Mouse (Mus musculus) hindbrain, embryonic 14.5 days (tissue): ENCODE measurements around the gene Kat2a. TPM values are rescaled to one million over a fixed set of nuclear protein-coding genes. Genes with fewer than 3 reads are reported as not detected.

Source experiments
- ATAC-seq: fragments of 200-750 bp; cut with Nextera tagmentation; 2 replicates; pipeline ENCODE4 v1.8.0; 2017; ENCODE audit warnings: moderate number of reproducible peaks, mild to moderate bottlenecking, moderate TSS enrichment, moderate library complexity; ENCODE audit not compliant: low FRiP score
- DNase-seq: peaks from one replicate; pipeline ENCODE4 v3.0.0-alpha.2; 2015; ENCODE audit warnings: low spot score
- H3K27ac ChIP-seq: fragments of 300-500 bp; sonication (generic); 2 replicates; pipeline ENCODE4 v1.5.1; 2014; ENCODE audit warnings: mild to moderate bottlenecking, moderate library complexity
- H3K27me3 ChIP-seq: fragments of 300-500 bp; sonication (generic); 2 replicates; pipeline ENCODE4 v1.6.1; 2014; ENCODE audit warnings: mild to moderate bottlenecking, low read length, mixed read lengths; ENCODE audit not compliant: control insufficient read depth, insufficient read depth
- H3K36me3 ChIP-seq: fragments of 300-500 bp; sonication (generic); replicated peaks from 2 replicates; pipeline ENCODE4 v1.6.1; 2014; ENCODE audit not compliant: control insufficient read depth, insufficient read depth
- H3K4me1 ChIP-seq: fragments of 300-500 bp; sonication (generic); replicated peaks from 2 replicates; pipeline ENCODE4 v1.6.1; 2014; ENCODE audit warnings: antibody characterized with exemption, low read length, mixed read lengths; ENCODE audit not compliant: control insufficient read depth, insufficient read depth
- H3K4me2 ChIP-seq: fragments of 300-500 bp; sonication (generic); replicated peaks from 2 replicates; pipeline ENCODE4 v1.6.1; 2014; ENCODE audit warnings: mild to moderate bottlenecking, moderate library complexity
- H3K4me3 ChIP-seq: fragments of 300-500 bp; sonication (generic); replicated peaks from 2 replicates; pipeline ENCODE4 v1.5.1; 2014; ENCODE audit warnings: mild to moderate bottlenecking, low read length
- H3K9ac ChIP-seq: fragments of 300-500 bp; sonication (generic); 2 replicates; pipeline ENCODE4 v1.6.1; 2014
- H3K9me3 ChIP-seq: fragments of 300-500 bp; sonication (generic); 2 replicates; pipeline ENCODE4 v1.6.1; 2016; ENCODE audit warnings: low read length; ENCODE audit not compliant: control insufficient read depth
- WGBS: fragments of 180-500 bp; shearing (Covaris S2); extraction: QIAGEN DNeasy Blood & Tissue Kit; methylation state at CpG from one replicate; pipeline ENCODE4 v1.1.7; 2014; 5-methylcytosine and 5-hydroxymethylcytosine counted together
- polyA plus RNA-seq: library from polyadenylated mRNA; unstranded; fragments of >200 nt; fragmentation: Nextera tagmentation; extraction: Ambion mirVana; gene quantifications from 2 replicates; pipeline ENCODE4 v1.2.1, GENCODE M21; 2014

Gene Kat2a
- polyA plus RNA-seq, 1 experiment from 2014 or later, result 57.8 TPM

DNA sequence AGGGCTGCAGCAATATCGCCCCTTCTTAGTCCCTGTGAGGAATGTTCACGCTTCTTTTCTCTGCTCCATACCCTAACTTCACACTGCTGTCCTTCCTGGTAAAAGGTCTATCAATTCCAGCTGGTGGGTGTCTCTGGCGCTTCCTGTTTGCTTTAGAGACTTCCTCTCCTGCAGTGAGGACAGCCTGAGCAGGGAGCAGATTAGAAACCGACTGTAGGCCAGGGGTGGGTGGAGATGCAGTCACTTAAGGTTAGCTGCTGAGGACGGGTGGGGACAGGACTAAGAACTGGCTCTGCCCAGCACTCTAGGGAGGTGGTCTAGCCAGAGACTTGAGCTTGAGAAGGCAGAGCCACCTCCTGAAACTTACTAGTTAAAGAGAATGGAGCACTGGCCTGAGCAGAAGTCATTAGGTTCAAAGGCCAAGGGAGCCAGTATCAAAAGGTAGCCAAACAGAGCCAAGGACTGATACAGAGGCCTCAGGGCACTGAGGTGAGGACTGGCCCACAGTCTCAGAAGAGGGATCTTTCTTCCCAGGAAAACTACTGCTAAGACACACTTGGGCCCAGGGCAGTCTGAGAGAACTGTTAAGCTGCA is 12.8 kb upstream of the Kat2a start:
- Histone ChIP-seq H3K9ac (no peak overlapping the region), H3K9me3 (no peaks in the 10 kb centered on the region), H3K36me3 (peaks cover 13% of the 10 kb centered on the region), H3K4me1 (peaks cover 8% of the 10 kb centered on the region), H3K4me2 (no peak overlapping the region), H3K27me3 (no peaks in the 10 kb centered on the region), H3K27ac (no peak overlapping the region), H3K4me3 (no peak overlapping the region)
- WGBS, result 67% methylated on average over 5 of the region's 5 CpGs
- DNase-seq (no peak), ATAC-seq (no peak)

GRCm38 (mm10) chr11:100722493-100723028 is 10.3 kb upstream of the Kat2a start:
- no peak for ATAC-seq
- H3K27me3 ChIP-seq, result no peaks in the 10 kb centered on the region
- no peak overlapping the region for H3K27ac ChIP-seq
- H3K36me3 ChIP-seq, result peaks cover 17% of the 10 kb centered on the region
- peaks cover 8% of the 10 kb centered on the region for H3K4me1 ChIP-seq
- DNase-seq, result no peak
- no peak overlapping the region for H3K4me2 ChIP-seq
- H3K9ac ChIP-seq, result no peak overlapping the region
- WGBS, result 62% methylated on average over 2 of the region's 2 CpGs
- no peak overlapping the region for H3K4me3 ChIP-seq
- H3K9me3 ChIP-seq, result no peaks in the 10 kb centered on the region

DNA sequence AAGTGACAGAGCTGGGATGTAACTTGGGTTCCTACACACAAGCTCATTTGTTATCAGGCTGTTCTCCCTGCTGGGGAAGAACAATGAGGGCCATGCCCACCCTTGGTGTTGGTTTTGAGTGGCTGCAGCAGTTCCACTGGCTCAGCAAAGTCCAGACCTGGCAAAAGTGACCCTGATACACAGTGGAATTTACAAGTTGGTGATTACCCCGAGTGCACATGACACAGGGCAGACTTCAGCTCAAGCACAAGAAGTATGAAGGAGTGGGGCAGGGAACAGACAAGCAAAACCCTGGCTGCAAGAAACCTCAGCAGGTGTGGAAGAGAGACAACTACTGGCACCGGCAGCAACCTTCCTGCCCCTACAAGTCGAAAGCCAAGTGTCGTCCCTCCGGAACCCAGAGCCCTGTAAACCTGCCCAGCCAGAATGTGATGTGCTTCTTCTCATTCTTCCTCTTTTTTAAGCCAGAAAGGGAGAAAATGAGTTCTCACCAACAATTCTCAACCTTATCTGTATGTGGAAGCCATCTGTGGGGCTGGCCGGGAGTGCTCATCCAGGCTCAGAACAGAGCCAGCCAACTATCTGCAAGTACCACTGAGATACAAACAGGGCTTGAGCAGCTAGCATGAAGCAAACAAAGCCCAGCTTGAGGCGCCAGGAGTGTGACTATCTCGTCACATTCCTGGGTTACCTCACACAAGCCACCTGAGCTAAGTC is 9.7 kb upstream of the Kat2a start:
- peak overlapping the region; percentile 56; the same call in 1 of the 2 replicates for H3K27ac ChIP-seq
- peak overlapping the region; percentile 20; the same call in 1 of the 2 replicates for H3K9ac ChIP-seq
- no peaks in the 10 kb centered on the region for H3K9me3 ChIP-seq
- H3K27me3 ChIP-seq, result no peaks in the 10 kb centered on the region
- no peak overlapping the region for H3K4me2 ChIP-seq
- WGBS, result 72% methylated on average over 8 of the region's 8 CpGs
- peaks cover 8% of the 10 kb centered on the region for H3K4me1 ChIP-seq
- ATAC-seq (no peak), DNase-seq (no peak)
- H3K36me3 ChIP-seq, result peaks cover 24% of the 10 kb centered on the region
- no peak overlapping the region for H3K4me3 ChIP-seq

- no peaks in the 10 kb centered on the region for H3K27me3 ChIP-seq
- no peak for ATAC-seq
- no peak for DNase-seq
- peak overlapping the region; percentile 56 for H3K27ac ChIP-seq
- no peaks in the 10 kb centered on the region for H3K9me3 ChIP-seq
- H3K36me3 ChIP-seq, result peaks cover 30% of the 10 kb centered on the region
- H3K9ac ChIP-seq, result peak overlapping the region; percentile 20; the same call in 1 of the 2 replicates
- 65% methylated on average over 4 of the region's 4 CpGs for WGBS
- H3K4me2 ChIP-seq, result no peak overlapping the region
- no peak overlapping the region for H3K4me3 ChIP-seq
- H3K4me1 ChIP-seq, result peaks cover 8% of the 10 kb centered on the region
These were observed 9.0 kb upstream of the Kat2a start for GRCm38 (mm10) chr11:100721254-100721653.

DNA sequence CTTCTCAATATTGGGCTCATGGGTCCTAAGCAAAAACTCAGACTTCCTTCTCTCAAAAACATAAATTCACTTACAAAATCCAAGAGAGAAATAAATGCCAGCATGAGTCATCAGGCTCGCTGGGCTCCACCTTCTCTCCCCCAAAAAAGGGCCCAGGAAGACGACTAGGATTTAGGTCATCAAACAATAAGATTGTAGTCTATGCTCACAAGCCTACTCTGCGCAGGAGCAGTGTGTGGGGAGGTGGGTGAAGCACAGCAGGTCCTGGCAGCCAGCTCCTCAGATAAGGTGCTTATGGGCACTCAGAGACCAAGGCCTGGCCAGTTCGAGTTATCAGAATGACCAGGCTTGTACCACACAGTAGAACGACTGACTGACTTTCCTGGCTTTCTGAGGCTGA is 8.1 kb upstream of the Kat2a start:
- peak overlapping the region; percentile 56; the same call in 1 of the 2 replicates for H3K27ac ChIP-seq
- peaks cover 39% of the 10 kb centered on the region for H3K36me3 ChIP-seq
- no peaks in the 10 kb centered on the region for H3K9me3 ChIP-seq
- peaks cover 8% of the 10 kb centered on the region for H3K4me1 ChIP-seq
- no peak overlapping the region; the same call in 1 of the 2 replicates for H3K9ac ChIP-seq
- H3K4me3 ChIP-seq, result no peak overlapping the region
- no peak for DNase-seq
- no peak for ATAC-seq
- no peak overlapping the region for H3K4me2 ChIP-seq
- 83% methylated on average over 5 of the region's 5 CpGs for WGBS
- H3K27me3 ChIP-seq, result no peaks in the 10 kb centered on the region

DNA sequence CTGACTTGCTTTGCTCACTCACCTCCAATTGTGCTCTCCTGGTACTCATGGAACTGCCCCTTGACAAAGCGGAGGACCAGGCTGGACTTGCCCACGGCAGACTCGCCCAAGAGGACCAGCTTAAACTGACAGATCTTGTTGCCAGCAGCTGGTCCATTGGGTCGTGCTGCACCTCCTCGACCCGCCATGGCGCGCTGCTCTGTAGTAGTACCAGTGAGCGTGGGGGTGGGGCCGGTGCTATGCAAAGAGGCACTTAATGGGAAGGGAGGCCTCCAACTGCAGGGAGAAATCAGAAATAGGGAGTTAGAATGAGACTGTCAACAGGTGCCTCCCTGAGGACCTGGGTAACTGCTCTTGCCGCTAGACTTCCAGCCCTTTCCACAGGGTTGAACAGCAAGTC is 7.6 kb upstream of the Kat2a start:
- no peak overlapping the region for H3K4me2 ChIP-seq
- H3K27ac ChIP-seq, result no peak overlapping the region
- ATAC-seq, result no peak
- peaks cover 40% of the 10 kb centered on the region for H3K36me3 ChIP-seq
- H3K27me3 ChIP-seq, result no peaks in the 10 kb centered on the region
- DNase-seq, result no peak
- H3K9ac ChIP-seq, result no peak overlapping the region
- no peaks in the 10 kb centered on the region for H3K9me3 ChIP-seq
- H3K4me3 ChIP-seq, result no peak overlapping the region
- WGBS, result 82% methylated on average over 11 of the region's 11 CpGs
- peaks cover 8% of the 10 kb centered on the region for H3K4me1 ChIP-seq

GRCm38 (mm10) chr11:100719312-100719711 is 7.0 kb upstream of the Kat2a start:
- no peak overlapping the region for H3K4me3 ChIP-seq
- H3K4me2 ChIP-seq, result no peak overlapping the region
- 79% methylated on average over 3 of the region's 3 CpGs for WGBS
- no peak overlapping the region for H3K9ac ChIP-seq
- no peaks in the 10 kb centered on the region for H3K27me3 ChIP-seq
- peaks cover 40% of the 10 kb centered on the region for H3K36me3 ChIP-seq
- peaks cover 8% of the 10 kb centered on the region for H3K4me1 ChIP-seq
- ATAC-seq (no peak), DNase-seq (no peak)
- H3K9me3 ChIP-seq, result no peaks in the 10 kb centered on the region
- no peak overlapping the region for H3K27ac ChIP-seq

DNA sequence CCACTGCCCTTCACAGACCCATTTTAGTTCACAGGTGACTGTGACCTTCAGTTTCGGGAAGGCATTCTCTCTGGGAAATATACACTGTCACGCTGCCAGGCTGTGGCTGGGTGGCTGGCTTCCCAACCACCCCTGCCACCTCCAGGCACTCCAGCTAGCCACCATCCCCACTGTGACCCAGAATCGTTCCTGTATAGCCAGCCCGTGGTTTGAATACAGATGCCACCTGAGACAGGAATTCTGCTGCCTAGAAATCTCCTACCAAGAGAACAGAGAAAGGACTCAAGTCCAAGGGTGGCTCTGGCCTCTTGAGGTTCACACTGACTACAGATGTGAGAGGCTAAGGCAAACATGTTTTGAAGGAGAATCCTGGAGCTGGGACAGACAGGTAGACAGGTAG is 6.6 kb upstream of the Kat2a start:
- H3K4me3 ChIP-seq, result no peak overlapping the region
- WGBS, result 89% methylated on average over 4 of the region's 4 CpGs
- H3K27me3 ChIP-seq, result no peaks in the 10 kb centered on the region
- peaks cover 8% of the 10 kb centered on the region for H3K4me1 ChIP-seq
- no peaks in the 10 kb centered on the region for H3K9me3 ChIP-seq
- no peak for DNase-seq
- no peak overlapping the region for H3K27ac ChIP-seq
- no peak overlapping the region for H3K9ac ChIP-seq
- peaks cover 40% of the 10 kb centered on the region for H3K36me3 ChIP-seq
- no peak overlapping the region for H3K4me2 ChIP-seq
- no peak for ATAC-seq

DNA sequence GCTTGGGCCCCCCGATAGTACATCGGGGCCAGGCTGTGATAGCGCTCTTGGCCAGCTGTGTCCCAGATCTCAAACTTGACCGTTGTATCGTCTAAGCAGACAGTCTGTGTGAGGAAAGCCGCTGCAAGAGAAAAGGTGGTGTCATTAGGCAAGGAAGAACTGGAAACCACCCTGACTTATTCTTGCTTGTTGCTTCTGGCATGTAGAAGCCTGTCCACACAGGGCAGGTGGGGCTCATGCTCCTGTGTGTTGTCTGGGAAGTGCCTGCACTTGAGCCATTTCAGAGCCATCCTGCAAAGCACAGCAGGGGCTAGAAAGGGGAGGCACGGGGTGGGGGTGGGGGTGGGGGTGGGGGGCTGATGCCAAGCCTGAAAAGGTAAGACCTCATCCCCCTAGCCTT is 6.2 kb upstream of the Kat2a start:
- no peak overlapping the region for H3K4me3 ChIP-seq
- ATAC-seq (no peak), DNase-seq (no peak)
- no peak overlapping the region for H3K4me2 ChIP-seq
- 92% methylated on average over 7 of the region's 7 CpGs for WGBS
- peaks cover 40% of the 10 kb centered on the region for H3K36me3 ChIP-seq
- no peaks in the 10 kb centered on the region for H3K27me3 ChIP-seq
- no peak overlapping the region for H3K9ac ChIP-seq
- no peaks in the 10 kb centered on the region for H3K9me3 ChIP-seq
- H3K4me1 ChIP-seq, result peaks cover 8% of the 10 kb centered on the region
- no peak overlapping the region for H3K27ac ChIP-seq
